Mouse (Mus musculus): Measurements from ENCODE around the gene Nags. TPM values are rescaled to one million over a fixed set of nuclear protein-coding genes. Genes with fewer than 3 reads are reported as not detected.
A peak's percentile ranks its signal among the peaks of the same experiment; 100 is the strongest.

The Nags gene
- polyA plus RNA-seq, 1 experiment from 2014 or later, result 0.08 TPM

GRCm38 (mm10) chr11:102165971-102166722 is 20.8 kb downstream of the Nags start:
- peaks cover 30% of the 10 kb centered on the region for H3K36me3 ChIP-seq (ENCODE audit: control insufficient read depth, insufficient read depth, low read length)
- DNase-seq (ENCODE audit: low spot score), result no peak

GRCm38 (mm10) chr11:102167539-102167938 is 22.2 kb downstream of the Nags start:
- 91% methylated on average over 5 of the region's 5 CpGs for WGBS
- H3K9ac ChIP-seq (ENCODE audit: low read length), result no peak overlapping the region
- no peak overlapping the region for H3K27ac ChIP-seq (replicated peaks; ENCODE audit: low read depth, low read length)
- H3K4me3 ChIP-seq (ENCODE audit: low read depth, low read length), result no peak overlapping the region
- DNase-seq (ENCODE audit: low spot score) (no peak), ATAC-seq (ENCODE audit: insufficient number of reproducible peaks, low FRiP score, low TSS enrichment, low read depth) (no peak)
- H3K27me3 ChIP-seq (ENCODE audit: control insufficient read depth, insufficient read depth, low read length), result no peaks in the 10 kb centered on the region
- no peaks in the 10 kb centered on the region for H3K9me3 ChIP-seq (ENCODE audit: control insufficient read depth, low read length)
- peaks cover 30% of the 10 kb centered on the region for H3K36me3 ChIP-seq (ENCODE audit: control insufficient read depth, insufficient read depth, low read length)
- H3K4me2 ChIP-seq (ENCODE audit: low read depth, severe bottlenecking), result no peak overlapping the region
- H3K4me1 ChIP-seq (ENCODE audit: control insufficient read depth, insufficient read depth, low read length), result no peaks in the 10 kb centered on the region

More at GRCm38 (mm10) chr11:102165971-102166722, 20.8 kb downstream of the Nags start:
- WGBS, result 26% methylated on average over 6 of the region's 6 CpGs
- no peak overlapping the region for H3K4me3 ChIP-seq (ENCODE audit: low read depth, low read length)
- no peak overlapping the region for H3K4me2 ChIP-seq (ENCODE audit: low read depth, severe bottlenecking)
- H3K4me1 ChIP-seq (ENCODE audit: control insufficient read depth, insufficient read depth, low read length), result no peaks in the 10 kb centered on the region
- H3K27me3 ChIP-seq (ENCODE audit: control insufficient read depth, insufficient read depth, low read length), result no peaks in the 10 kb centered on the region
- ATAC-seq (ENCODE audit: insufficient number of reproducible peaks, low FRiP score, low TSS enrichment, low read depth), result no peak
- no peak overlapping the region for H3K27ac ChIP-seq (replicated peaks; ENCODE audit: low read depth, low read length)
- H3K9me3 ChIP-seq (ENCODE audit: control insufficient read depth, low read length), result no peaks in the 10 kb centered on the region
- no peak overlapping the region for H3K9ac ChIP-seq (ENCODE audit: low read length)

GRCm38 (mm10) chr11:102168689-102169088 is 23.4 kb downstream of the Nags start:
- WGBS, result 89% methylated on average over 5 of the region's 5 CpGs
- DNase-seq (ENCODE audit: low spot score), result no peak
- H3K27ac ChIP-seq (replicated peaks; ENCODE audit: low read depth, low read length), result no peak overlapping the region
- no peak overlapping the region for H3K4me2 ChIP-seq (ENCODE audit: low read depth, severe bottlenecking)
- H3K9ac ChIP-seq (ENCODE audit: low read length), result no peak overlapping the region
- H3K4me3 ChIP-seq (ENCODE audit: low read depth, low read length), result no peak overlapping the region
- H3K9me3 ChIP-seq (ENCODE audit: control insufficient read depth, low read length), result no peaks in the 10 kb centered on the region
- no peaks in the 10 kb centered on the region for H3K27me3 ChIP-seq (ENCODE audit: control insufficient read depth, insufficient read depth, low read length)
- no peak for ATAC-seq (ENCODE audit: insufficient number of reproducible peaks, low FRiP score, low TSS enrichment, low read depth)
- peaks cover 24% of the 10 kb centered on the region for H3K36me3 ChIP-seq (ENCODE audit: control insufficient read depth, insufficient read depth, low read length)
- no peaks in the 10 kb centered on the region for H3K4me1 ChIP-seq (ENCODE audit: control insufficient read depth, insufficient read depth, low read length)

GRCm38 (mm10) chr11:102179836-102180235 is 34.5 kb downstream of the Nags start:
- Histone ChIP-seq H3K4me1 (ENCODE audit: control insufficient read depth, insufficient read depth, low read length) (0 out of 2 replicates have a peak, but pooled peaks cover 5% of the 10 kb centered on the region), H3K36me3 (ENCODE audit: control insufficient read depth, insufficient read depth, low read length) (peaks cover 2% of the 10 kb centered on the region; the same call in 1 of the 2 replicates), H3K27me3 (ENCODE audit: control insufficient read depth, insufficient read depth, low read length) (no peaks in the 10 kb centered on the region), H3K4me2 (ENCODE audit: low read depth, severe bottlenecking) (no peak overlapping the region), H3K4me3 (ENCODE audit: low read depth, low read length) (no peak overlapping the region), H3K9me3 (ENCODE audit: control insufficient read depth, low read length) (no peaks in the 10 kb centered on the region), H3K9ac (ENCODE audit: low read length) (no peak overlapping the region), H3K27ac (replicated peaks; ENCODE audit: low read depth, low read length) (no peak overlapping the region)
- no peak for DNase-seq (ENCODE audit: low spot score)
- no peak for ATAC-seq (ENCODE audit: insufficient number of reproducible peaks, low FRiP score, low TSS enrichment, low read depth)

DNA sequence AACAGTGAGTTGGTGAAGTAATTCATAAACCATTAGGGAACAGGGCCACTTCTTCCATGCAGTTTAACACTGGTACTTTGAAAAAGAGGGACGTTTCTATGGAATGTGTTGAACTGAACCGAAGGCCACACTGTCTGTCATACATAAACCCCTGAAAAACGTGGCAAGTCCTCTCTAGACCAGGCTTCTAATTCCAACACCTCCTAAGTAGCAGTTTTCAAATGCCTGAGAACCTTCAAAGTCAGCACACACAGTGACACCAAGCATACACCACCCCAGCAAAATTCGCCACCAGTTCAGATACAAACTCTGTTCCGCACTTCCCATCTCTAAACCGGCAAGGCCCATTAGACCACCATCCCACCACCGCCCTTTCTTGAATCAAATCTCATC is 38.9 kb downstream of the Nags start:
- Histone ChIP-seq H3K9ac (ENCODE audit: low read length) (peak overlapping the region; percentile 86), H3K4me3 (ENCODE audit: low read depth, low read length) (peak overlapping the region; percentile 95), H3K4me1 (ENCODE audit: control insufficient read depth, insufficient read depth, low read length) (peaks cover 8% of the 10 kb centered on the region; the same call in 1 of the 2 replicates), H3K36me3 (ENCODE audit: control insufficient read depth, insufficient read depth, low read length) (peaks cover 2% of the 10 kb centered on the region; the same call in 1 of the 2 replicates), H3K9me3 (ENCODE audit: control insufficient read depth, low read length) (no peaks in the 10 kb centered on the region), H3K27ac (replicated peaks; ENCODE audit: low read depth, low read length) (peak overlapping the region; percentile 86; the same call in 1 of the 2 replicates), H3K4me2 (ENCODE audit: low read depth, severe bottlenecking) (peak overlapping the region; percentile 81), H3K27me3 (ENCODE audit: control insufficient read depth, insufficient read depth, low read length) (no peaks in the 10 kb centered on the region)
- ATAC-seq (ENCODE audit: insufficient number of reproducible peaks, low FRiP score, low TSS enrichment, low read depth) (no peak), DNase-seq (ENCODE audit: low spot score) (no peak)
- WGBS, result 8% methylated on average over 7 of the region's 7 CpGs

DNA sequence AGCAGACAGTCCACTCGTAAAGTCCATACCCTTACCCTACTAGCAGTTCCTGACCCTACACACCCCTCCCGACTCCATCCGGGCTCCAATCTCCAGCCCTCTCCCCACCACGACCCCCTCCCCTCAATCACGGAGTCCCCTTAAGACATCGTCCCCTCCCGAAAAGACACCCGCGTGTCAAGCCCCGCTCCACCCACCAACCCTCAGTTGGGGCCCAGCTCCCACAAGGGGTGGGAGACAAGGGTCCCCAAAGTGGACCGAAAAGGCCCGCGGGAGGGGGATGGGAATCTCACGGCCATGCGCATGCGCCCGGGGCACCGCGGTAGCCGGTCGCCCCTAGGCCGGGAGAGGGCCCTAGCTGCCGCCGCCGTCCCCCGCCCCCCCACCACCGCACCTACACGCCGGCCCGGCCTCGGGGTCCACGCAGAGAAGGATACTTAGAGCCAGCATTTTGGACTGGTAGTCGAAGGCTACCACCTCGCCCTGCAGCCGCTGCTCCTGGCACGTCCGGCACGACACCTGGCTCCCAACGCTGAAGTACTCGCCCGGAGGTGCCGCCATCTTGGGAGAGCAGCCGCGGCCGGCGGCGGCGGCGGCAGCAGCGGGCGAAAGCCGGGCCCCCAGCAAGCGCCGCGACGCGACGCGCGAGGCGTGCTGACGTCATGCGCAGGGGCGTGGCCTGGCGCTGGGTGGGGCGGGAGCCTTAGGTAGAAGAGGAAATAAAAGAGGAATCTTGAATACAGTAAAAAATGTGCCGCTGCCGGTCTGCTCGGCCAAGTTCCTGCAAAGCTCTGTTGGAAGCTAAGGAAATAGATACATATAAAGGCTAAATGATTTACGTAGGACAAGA is 39.6 kb downstream of the Nags start, which contains the start of gene Lsm12:
TSS of gene Lsm12 (minus strand) at position 651 of the 850 bp plus-strand sequence.
- Histone ChIP-seq H3K4me2 (ENCODE audit: low read depth, severe bottlenecking) (peak within 1 kb of the TSS; percentile 81), H3K9ac (ENCODE audit: low read length) (peak within 1 kb of the TSS; percentile 86), H3K36me3 (ENCODE audit: control insufficient read depth, insufficient read depth, low read length) (peaks cover 2% of the 10 kb centered on the region; the same call in 1 of the 2 replicates), H3K9me3 (ENCODE audit: control insufficient read depth, low read length) (no peaks in the 10 kb centered on the region), H3K4me1 (ENCODE audit: control insufficient read depth, insufficient read depth, low read length) (peaks cover 8% of the 10 kb centered on the region; the same call in 1 of the 2 replicates), H3K4me3 (ENCODE audit: low read depth, low read length) (peak within 1 kb of the TSS; percentile 95), H3K27me3 (ENCODE audit: control insufficient read depth, insufficient read depth, low read length) (no peaks in the 10 kb centered on the region), H3K27ac (replicated peaks; ENCODE audit: low read depth, low read length) (peak within 1 kb of the TSS; percentile 86)
- WGBS, result under 1% methylated on average over 70 of the region's 70 CpGs
- DNase-seq (ENCODE audit: low spot score) (peak; percentile 97), ATAC-seq (ENCODE audit: insufficient number of reproducible peaks, low FRiP score, low TSS enrichment, low read depth) (peak; percentile 79)

DNA sequence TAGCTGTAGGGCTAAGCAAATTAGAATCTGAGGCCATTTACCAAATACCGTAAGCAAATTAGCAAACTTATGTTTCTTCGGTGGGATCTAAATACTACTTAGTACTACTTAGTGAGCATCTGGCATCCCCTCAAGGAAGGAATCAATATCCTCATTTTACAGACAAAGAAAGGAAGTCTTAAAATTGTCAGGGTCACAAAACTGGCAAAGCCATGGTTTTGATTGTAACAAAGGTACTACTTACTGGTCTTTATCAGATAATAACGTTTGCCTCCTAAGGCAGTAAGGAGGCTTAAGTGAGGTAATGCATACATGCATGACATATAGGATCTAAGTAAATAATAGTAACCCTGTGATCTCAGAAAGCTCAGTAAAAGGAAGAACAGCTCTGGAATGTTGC is 40.4 kb downstream of the Nags start:
- no peaks in the 10 kb centered on the region for H3K9me3 ChIP-seq (ENCODE audit: control insufficient read depth, low read length)
- peaks cover 2% of the 10 kb centered on the region; the same call in 1 of the 2 replicates for H3K36me3 ChIP-seq (ENCODE audit: control insufficient read depth, insufficient read depth, low read length)
- H3K4me3 ChIP-seq (ENCODE audit: low read depth, low read length), result peak overlapping the region; percentile 95; the same call in 1 of the 2 replicates
- 61% methylated on average over 3 of the region's 3 CpGs for WGBS
- peak overlapping the region; percentile 81 for H3K4me2 ChIP-seq (ENCODE audit: low read depth, severe bottlenecking)
- no peaks in the 10 kb centered on the region for H3K27me3 ChIP-seq (ENCODE audit: control insufficient read depth, insufficient read depth, low read length)
- DNase-seq (ENCODE audit: low spot score) (no peak), ATAC-seq (ENCODE audit: insufficient number of reproducible peaks, low FRiP score, low TSS enrichment, low read depth) (no peak)
- peaks cover 10% of the 10 kb centered on the region for H3K4me1 ChIP-seq (ENCODE audit: control insufficient read depth, insufficient read depth, low read length)
- no peak overlapping the region for H3K9ac ChIP-seq (ENCODE audit: low read length)
- H3K27ac ChIP-seq (replicated peaks; ENCODE audit: low read depth, low read length), result no peak overlapping the region; the same call in 1 of the 2 replicates

DNA sequence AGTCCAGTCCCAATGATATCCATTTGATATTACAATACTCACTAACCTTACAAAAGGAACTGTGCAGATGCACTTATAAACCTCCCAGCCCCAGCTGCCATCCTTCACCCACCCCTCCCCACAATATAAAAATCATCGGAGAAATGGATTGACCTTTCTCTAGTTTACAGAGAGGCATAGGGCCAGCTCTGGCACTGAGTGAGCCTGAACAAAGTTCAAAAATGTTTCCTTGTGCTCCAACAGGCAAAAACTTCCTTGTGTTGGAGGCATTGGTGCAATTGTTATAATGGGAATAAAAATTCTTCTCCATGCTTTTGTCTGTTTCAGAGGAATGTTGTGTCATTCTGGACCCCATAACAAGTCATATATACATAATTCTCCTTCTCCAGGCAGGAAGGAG is 40.9 kb downstream of the Nags start:
- H3K36me3 ChIP-seq (ENCODE audit: control insufficient read depth, insufficient read depth, low read length), result peaks cover 2% of the 10 kb centered on the region; the same call in 1 of the 2 replicates
- H3K4me1 ChIP-seq (ENCODE audit: control insufficient read depth, insufficient read depth, low read length), result peaks cover 15% of the 10 kb centered on the region
- H3K4me2 ChIP-seq (ENCODE audit: low read depth, severe bottlenecking), result no peak overlapping the region
- no peak overlapping the region for H3K4me3 ChIP-seq (ENCODE audit: low read depth, low read length)
- ATAC-seq (ENCODE audit: insufficient number of reproducible peaks, low FRiP score, low TSS enrichment, low read depth) (no peak), DNase-seq (ENCODE audit: low spot score) (no peak)
- WGBS, result 92% methylated on average over 1 of the region's 1 CpGs
- no peak overlapping the region for H3K27ac ChIP-seq (replicated peaks; ENCODE audit: low read depth, low read length)
- no peaks in the 10 kb centered on the region for H3K9me3 ChIP-seq (ENCODE audit: control insufficient read depth, low read length)
- no peaks in the 10 kb centered on the region for H3K27me3 ChIP-seq (ENCODE audit: control insufficient read depth, insufficient read depth, low read length)
- H3K9ac ChIP-seq (ENCODE audit: low read length), result no peak overlapping the region
